Mouse (Mus musculus) left cerebral cortex, postnatal 10 days (tissue): ENCODE data around the gene Hils1. TPM values are rescaled to one million over a fixed set of nuclear protein-coding genes. Genes with fewer than 3 reads are reported as not detected.

Experiments
- DNase-seq, 2 experiments: peaks; one replicate each; pipeline ENCODE4 v3.0.0; 2021 to 2022; ENCODE audit warnings: low spot score in 2 of 2, mixed read lengths in 1 of 2; ENCODE audit errors: extremely low spot score in 1 of 2
- intact Hi-C: fragments of 180-260 bp; cut with DNase I; formaldehyde crosslinking; loops from one replicate; pipeline ENCODE4 v1.15.1; 2025
- total RNA-seq, 2 experiments: library from RNA; stranded (reverse); gene quantifications; 2 replicates each; pipeline ENCODE4 v1.2.3; 2021

Hils1 gene
- total RNA-seq, 2 experiments from 2014 or later: not detected

DNA sequence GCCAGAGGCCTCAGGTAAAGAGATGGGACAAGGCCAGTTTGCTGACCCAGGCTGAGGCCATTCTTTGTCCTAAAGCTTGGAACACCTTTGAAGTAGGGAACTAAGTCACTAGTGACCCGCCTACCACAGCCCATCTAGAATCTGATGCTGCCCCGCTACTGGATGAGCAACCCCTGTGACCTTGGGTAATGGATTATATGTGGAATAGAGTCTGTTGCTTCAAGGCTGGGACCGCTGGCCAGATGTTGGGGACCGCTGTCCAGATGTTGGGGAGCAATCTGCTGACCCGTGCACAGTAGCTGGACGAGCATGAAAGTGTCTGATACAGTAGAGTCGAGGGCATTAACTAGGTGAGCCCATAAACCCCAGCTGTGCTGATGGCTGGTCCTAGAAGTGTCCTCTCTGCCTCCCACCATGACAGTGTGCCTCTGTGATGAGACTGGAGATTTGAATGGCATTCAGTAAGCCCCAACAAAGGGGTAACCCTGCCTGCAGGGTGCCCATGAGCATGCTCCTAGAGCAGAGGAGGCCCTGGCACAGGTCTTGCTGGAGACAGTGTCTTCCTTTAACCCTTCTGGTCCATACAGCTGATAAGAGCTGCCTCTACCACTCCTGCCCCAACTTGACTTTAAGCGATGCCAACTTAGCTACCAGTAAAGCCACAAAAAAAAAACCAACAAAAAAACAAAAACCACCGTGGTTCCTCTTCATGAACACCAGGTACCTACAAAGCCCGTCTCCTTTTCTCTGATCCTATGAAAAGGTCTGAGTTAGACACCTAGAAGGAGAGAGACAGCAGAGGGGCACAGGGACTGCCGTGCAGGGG is 27.8 kb downstream of the Hils1 start:
- intact Hi-C loops: no loop called here
- no peak for DNase-seq

DNA sequence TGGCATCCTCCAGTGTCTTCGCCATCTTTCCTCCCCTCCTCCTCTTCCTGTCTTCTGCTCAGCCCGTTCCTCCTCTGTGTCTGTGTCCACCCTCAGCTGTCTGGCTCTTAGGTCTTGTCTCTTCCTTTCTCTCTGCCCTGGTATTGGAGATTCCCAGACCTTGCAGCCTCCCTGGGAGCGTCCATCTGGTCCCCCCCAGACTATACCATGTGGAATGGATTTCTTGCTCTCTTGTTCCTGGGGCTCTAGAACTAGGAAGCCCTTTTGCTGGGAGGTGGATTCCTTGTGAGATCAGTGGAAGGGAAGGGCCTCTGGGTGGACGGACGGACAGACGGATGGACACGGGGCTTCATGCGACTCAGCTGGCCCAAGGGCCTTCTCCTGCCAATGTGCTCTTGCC is 28.7 kb downstream of the Hils1 start:
- DNase-seq: no peak
- intact Hi-C loops: no loop called here

DNA sequence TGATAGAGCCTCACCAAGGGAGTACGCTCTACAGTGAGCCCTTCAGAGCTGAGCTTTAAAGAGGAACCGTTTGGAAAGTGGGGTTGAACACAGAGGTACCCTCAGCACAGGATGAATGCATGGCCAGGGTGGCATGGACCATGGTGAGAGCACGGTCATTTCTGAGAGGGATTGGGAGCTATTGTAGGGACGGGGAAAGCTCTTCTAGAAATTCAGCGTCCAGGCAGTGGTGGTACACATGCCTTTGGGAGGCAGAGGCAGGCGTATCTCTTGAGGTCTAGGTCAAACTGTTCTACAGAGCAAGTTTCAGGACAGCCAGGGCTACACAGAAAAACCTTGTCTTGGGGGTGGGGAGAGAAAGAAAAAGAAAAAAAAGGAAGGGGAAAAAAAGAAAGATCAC is 29.6 kb downstream of the Hils1 start:
- intact Hi-C loops: no loop called here
- no peak for DNase-seq

DNA sequence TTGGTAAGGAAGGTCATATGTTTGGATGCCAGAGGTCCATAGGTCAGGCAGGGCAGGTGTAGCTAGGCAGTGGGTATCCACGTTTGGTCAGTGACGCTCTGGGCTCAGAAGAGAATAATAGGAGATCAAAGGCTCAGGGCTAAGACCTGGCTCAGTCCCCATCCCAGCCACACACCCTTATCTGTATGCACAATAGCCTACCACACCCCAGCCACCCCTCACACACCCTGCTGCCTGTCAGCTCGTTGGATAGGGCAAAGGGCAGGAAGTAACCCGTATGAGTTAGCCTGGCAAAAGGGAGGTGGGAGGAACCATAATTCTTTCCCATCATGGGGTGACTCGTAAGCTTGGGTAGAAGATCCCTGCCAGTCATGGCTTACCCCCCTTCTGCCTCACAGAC is 30.2 kb downstream of the Hils1 start:
- intact Hi-C loops: no loop called here
- DNase-seq: no peak

DNA sequence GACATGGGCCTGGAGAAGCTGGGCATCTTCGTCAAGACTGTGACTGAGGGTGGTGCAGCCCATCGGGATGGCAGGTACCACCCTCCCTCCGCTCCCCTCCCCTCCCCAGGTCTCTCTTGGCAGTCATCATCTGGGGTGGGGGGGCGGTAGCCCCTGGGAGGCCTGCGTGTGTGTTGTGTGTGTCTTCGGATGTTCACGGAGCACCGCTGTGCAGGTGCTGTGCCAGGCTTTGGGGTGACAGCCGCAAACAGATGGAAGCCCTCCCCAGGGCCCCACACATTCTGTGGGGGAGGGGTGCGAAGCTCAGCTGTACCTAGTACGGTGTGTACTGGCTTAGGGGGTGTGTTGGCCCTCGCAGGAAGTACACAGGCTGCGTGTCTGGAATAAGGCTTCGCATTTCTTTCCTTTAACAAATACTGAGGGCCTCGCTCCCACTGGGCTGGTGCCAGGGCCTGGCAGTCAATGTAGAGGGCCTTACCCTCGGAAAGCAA is 30.7 kb downstream of the Hils1 start:
- peak in 1 of 2 experiments; percentile 49 for DNase-seq
- intact Hi-C loops: no loop called here

DNA sequence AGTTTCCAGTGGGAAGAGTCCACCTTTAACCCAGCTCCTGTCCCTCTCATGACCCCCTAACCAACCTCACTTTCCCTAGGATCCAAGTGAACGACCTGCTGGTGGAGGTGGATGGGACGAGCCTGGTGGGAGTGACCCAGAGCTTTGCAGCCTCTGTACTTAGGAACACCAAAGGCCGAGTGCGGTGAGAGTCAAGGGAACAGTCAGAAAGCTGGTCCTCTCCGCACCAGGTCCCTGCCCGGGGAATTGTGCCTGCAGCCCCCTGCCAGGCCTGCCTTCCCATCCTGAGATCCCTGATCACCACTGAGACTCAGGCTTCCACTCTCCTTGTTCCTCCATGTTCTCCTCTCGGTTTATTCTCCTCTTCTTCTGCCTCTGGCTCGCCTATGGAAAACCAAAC is 32.7 kb downstream of the Hils1 start:
- DNase-seq: no peak
- intact Hi-C loops: loop anchor here (2.0 kb wide), 1 partner anchor 21 kb away; no protein-coding TSS in a partner anchor

DNA sequence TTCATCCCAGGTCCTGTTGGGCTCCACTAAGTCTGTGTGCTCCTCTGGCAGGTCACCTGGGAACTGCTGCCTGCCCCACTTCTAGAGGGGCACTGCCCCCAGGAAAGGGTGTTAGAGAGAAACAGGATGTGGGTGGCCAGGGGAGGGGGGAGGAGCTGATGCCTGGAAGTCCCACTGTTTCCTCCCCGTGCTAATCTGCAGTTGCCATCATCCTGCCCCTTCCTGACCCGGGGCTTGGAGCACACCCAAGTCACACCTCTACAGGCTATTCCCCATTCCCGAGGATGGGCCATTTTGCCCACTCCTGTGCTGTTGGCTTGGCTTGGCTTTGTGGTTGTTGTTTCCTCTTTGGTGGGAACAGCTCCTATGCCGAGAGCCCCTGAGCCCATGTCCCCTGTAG is 33.2 kb downstream of the Hils1 start:
- intact Hi-C loops: loop anchor here (2.0 kb wide), 1 partner anchor 22 kb away; no protein-coding TSS in a partner anchor
- peak in 1 of 2 experiments; percentile 64 for DNase-seq

DNA sequence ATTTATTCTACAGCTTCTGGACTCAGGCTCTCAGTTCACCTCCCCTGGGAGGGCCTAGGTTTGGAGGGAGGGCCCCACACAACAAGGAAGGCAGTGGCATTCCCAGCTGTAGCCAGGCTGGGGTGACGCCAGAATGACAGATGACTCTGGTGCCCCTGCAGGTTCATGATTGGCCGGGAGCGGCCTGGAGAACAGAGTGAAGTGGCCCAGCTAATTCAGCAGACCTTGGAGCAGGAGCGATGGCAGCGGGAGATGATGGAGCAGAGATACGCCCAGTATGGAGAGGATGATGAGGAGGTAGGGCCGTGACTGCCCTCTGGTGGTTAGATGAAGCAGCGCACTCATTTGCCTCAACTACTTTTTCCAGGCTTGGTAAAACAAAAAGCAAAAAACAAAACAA is 33.7 kb downstream of the Hils1 start:
- DNase-seq: peak in 1 of 2 experiments; percentile 77
- intact Hi-C loops: loop anchor here (2.0 kb wide), 1 partner anchor 22 kb away; no protein-coding TSS in a partner anchor

DNA sequence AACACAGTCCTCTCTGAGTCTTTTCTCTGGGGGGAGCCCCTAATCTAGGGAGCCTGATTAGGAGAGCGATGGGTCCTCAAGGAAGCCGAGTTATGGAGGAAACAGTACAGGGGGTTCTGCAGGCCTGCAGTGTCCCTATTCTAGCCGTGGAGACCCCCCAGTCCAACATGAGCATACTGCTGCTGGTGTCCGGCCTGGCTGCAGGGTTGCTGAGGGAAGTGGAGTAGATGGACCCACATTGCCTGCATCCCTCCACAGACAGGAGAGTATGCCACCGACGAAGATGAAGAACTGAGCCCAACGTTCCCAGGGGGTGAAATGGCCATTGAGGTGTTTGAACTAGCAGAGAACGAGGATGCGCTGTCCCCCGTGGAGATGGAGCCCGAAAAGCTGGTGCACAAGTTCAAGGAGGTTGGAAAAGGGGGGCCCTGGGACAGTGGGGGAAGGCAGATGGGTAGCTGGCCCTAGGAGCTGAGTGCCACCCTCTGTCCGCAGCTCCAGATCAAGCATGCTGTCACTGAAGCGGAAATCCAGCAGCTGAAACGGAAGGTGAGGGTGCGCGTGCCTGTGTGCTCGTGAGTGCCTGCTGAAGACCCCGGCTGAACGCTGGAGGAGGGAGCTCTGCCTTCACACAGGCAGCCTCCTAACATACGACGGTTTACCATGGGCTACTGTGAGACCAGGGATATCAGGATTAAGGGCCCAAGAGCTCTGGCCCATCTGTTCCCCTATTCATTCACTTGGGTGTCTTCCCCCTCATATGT is 34.4 kb downstream of the Hils1 start:
- intact Hi-C loops: loop anchor here (2.0 kb wide), 1 partner anchor 23 kb away; no protein-coding TSS in a partner anchor

DNA sequence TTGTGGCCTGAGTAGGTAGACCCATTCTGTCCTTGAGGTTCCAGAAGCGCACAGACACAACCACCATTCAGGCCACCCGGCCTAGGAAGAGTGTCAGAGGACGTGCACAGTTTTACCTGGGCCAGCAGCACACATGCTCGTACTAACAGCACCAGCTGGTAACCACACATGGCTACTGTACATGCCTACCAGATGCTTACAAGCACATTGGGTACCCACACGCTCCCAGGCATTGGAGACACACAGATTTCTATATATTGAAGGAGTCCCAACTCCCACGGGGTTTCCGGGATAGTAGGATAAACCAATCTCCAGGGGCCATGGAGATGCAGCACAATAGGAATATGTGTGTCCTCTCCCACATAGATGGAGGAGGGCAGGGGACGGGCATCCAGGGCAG is 35.3 kb downstream of the Hils1 start:
- intact Hi-C loops: no loop called here
- no peak for DNase-seq

More for the DNA sequence above, 34.4 kb downstream of the Hils1 start:
- DNase-seq: no peak

DNA sequence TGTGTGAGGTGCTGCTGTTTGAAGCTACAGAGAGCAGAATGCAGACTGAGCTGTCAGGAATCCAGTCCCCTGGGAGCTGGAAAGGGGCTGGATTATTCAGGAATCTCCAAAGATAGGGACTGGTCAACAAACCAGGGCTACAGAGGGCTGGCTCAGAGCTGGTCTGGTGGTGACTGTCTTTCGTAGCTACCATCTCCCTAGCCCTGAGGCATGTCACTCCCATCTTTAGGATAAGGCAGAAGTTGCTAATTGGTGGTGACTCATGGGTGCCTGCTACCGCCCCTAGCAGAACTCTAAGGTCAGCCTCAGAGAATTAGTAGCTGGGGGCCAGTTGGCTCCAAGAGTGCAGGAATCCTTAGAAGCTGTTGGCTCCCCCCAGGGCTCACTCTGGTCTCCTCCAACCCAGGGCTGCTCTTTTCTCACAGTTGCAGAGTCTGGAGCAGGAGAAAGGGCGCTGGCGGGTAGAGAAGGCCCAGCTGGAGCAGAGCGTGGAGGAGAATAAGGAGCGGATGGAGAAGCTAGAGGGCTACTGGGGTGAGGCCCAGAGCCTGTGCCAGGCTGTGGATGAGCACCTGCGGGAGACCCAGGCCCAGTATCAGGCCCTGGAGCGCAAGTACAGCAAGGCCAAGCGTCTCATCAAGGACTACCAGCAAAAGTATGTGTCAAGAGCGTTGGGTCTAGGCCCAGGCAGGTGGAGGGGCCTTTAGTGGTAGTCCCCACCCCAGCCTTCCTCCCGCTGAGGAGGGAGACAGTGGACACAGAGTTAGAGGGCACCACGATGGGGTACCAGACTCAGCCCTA is 36.9 kb downstream of the Hils1 start:
- intact Hi-C loops: no loop called here
- no peak for DNase-seq

DNA sequence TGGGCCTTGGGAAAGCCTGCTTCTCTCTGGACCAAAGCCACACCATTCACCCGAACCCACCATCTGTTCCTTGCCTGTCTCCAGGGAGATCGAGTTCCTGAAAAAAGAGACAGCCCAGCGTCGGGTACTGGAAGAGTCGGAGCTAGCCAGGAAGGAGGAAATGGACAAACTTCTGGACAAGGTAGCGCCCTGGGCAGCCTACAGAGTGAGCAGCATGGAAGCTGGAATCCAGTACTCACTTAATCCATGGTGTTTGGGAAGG is 37.5 kb downstream of the Hils1 start:
- intact Hi-C loops: no loop called here
- DNase-seq: no peak

DNA sequence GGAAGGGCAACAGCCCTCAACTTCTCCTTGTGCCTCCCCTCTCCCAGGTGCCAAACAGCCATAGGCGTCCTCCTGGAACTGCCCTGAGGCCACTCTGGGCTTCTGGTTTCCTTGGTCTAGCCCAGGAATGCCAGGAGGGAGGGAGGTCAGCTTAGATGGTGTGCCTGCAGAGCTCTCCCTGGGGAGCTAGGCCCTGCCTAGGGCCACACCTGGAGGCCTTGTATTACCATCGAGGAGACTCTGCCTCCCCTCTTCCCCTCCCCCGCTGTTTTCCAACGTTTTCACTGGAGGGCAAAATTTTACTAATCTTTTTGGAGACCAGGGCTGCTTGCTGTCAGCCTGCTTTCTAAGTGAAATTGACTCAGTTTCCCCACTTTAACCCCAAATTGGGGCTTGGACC is 38.6 kb downstream of the Hils1 start:
- intact Hi-C loops: no loop called here
- DNase-seq: peak in 1 of 2 experiments; percentile 39

DNA sequence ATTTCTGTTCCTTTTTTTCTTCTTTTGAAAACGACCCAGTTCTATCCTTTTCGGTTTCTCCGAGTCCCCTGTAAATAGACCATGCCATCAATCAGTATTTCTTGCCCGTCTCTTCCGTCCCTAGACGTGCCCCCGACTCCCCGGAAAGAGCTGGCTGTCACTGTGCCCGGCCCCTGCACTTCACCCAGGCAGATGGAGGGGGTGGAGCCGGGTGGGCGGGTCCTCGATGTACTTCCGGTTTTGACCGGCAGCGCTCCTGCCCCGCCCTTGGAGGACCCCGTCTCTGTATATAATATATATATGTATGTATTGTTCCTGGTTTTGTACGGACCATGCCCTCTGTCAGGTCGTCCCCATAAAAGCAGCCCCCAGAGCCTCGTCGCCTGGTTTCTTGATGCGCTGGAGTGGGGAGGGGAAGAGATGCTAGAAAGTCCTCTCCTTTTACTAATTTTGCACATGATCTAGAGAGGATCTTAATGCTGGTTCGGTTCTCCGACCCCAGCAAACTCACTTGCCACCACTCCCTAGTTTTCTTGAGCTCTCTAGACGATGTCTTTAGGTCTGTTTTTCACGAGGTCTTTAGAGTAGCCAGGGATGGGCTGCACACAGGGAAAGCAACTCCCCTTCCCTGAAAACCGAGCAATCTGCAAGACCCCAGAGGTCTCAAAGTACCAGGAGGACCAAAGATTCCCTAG is 39.3 kb downstream of the Hils1 start:
- peak; percentile 72 to 89 for DNase-seq

DNA sequence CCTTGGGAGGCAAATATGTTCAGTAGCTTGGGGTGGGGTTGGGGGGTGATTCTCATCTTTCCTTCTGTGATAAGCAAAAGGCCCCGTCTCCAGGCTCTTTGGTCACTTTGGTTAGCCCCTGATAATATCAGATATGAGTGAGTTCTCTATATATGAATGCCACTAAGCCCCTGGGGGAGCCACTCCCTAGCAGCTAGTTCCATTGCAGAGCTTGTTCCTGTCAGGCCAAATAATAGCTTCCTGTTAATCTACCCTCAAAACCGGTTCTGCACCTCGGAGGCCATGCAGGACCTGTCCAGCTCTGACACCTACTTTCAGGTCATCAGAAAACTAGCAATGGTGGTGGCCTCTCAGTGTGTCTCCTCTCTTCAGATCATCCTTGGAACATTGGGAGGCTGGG is 40.0 kb downstream of the Hils1 start:
- no peak for DNase-seq
- intact Hi-C loops: no loop called here

More for the DNA sequence above, 39.3 kb downstream of the Hils1 start:
- intact Hi-C loops: no loop called here

DNA sequence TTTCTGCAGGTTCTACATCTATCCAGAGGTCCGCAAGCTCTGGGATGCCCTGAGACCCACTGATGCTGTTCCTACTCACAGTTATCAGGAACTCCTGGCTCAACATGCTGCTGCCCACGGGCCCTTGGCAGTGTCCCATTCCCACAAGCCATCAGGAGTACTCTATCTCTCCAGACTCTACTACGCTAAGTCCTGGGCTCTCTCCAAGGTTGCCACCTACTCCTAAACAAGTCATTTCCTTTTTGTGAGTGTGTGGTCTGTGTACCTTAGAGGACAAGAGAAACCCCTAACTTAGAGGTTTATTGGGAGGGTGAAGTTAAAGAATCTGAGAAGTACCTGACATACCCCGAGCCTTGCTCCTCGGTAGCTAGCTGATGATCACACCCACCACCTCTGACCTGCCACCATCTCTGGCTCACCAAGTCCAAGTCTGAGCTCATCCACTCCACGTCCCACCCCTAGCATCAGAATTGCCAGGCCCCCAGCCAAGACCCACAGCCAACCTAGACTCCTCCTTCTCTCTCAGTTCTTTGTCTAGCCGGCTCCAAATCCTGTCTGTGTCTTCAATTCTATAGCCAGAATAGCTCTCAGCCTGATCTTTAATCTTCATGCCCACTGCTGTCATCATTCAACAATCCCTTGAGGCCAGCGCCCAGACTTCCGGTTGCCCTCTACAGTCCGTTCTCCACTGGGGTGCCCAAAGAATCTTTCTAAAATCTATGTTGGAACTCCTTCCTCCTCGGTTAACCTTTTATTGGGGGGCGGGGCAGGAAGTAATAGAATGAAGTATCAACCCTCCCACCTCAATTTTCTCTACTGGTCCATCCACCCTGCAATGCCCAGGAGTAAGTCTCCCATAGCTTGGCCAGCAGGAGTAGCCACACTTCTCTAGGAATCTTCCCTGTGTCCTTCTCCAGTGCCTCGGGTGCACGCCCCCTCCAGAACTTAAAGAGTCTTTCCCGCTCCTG is 41.6 kb downstream of the Hils1 start:
- intact Hi-C loops: no loop called here
- DNase-seq: peak in 1 of 2 experiments; percentile 58

DNA sequence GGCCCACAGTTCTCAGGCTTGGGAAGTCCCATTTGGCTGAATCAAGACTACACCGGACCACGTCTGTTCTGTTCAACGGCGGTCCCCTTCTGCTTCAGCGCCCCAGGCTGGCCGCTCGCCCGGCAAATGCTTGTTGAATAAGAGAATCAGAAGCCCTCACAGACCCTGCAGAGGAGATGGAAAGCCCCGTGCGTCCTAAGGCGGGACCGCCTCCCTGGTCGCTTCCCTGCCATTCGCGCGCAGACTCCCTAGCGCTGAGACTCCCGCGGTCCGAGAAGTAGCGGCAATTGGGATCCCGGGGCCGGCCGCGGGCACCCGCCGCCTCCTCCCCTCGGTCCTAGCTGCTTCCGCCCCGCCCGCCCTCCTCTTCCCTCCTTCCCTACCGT is 42.2 kb downstream of the Hils1 start, which contains the start of gene Samd14:
Gene Samd14, plus strand, starts transcription at position 251 of the 386 bp plus-strand sequence.
- intact Hi-C loops: no loop called here
- peak; percentile 74 to 85 for DNase-seq
